Mouse (Mus musculus): Measurements from ENCODE around the gene Cox7c. TPM values are rescaled to one million over a fixed set of nuclear protein-coding genes. Genes with fewer than 3 reads are reported as not detected.
"Not testable (repeated sequence)": the region's sequence is repeated elsewhere in the genome, so short reads cannot be mapped to it uniquely, and the experiment has no call there.

The Cox7c gene
- polyA plus RNA-seq (2014; fragmentation: Nextera tagmentation; extraction: Ambion mirVana), result 594 and 703 TPM in 2 replicates

DNA sequence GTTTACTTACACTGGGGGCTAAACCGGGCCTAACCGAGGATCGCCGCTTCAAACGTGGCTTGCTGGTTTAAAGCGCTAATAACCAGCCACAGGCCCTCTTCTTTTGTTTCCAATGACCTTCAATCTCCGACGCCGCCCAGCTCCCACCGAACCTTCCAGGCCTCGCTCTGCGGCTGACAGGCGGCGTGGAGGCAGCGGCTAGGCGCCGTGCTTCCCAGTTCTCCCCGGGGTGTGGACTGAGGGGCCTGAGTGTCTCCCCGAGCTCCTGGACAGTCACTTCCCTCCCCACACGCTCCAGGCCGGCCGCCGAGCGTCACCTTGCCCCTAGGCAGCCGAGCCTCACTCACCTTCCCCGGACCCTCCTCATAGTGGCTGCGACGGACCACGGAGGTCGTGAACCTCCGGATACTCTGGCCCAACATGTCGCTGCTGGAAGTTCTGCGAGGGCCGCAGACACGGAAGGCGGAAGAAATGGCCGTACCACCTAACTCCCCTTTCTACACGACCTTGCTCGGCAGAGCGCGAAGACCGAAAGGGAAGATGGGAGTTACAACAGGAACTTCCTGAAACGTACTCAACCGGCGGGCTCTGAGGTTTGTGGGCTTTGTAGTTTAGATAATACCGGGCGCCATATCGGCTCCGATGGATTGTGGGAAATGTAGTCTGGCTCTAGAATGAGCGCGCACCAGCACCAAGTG lies at the start of gene Cox7c:
Gene Cox7c (minus strand): TSS at position 651 of the 698 bp plus-strand sequence.
- WGBS, result under 1% methylated on average over 46 of the region's 51 CpGs

DNA sequence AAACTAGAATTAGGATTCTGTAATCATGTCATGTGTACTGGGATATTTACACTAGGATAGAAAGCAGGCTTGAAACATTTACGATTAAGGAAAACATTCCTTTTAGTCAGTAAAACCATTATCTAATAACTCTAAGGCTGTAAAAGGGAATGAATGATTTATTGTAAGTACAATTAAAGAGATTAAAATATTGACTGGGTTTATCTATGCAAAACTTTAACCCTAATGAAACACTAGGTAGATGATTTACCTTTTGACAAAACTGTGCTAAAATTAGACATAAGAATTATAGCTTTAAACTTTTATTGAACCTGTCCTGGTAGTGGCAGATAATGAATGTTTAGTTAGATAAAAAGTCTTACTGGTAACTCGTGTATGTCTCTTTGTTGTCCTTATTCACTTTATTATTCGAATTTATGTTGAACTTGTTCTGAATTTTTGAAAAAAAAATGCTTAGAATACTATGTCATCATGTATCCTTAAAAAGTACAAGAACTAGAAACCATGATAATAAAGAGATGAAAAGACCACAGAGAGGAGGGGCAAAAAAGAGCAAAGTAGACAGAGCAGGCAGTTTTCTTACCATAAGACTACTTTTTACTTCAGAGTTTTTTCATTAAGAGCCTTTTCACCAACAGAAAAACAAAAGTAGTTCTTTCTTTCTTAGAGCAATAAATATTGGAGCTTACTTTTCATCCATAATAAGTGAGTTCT lies 21.5 kb upstream of the Cox7c start:
- H3K4me3 ChIP-seq (ENCODE audit: low read depth, low read length), result no peak overlapping the region
- H3K9ac ChIP-seq (ENCODE audit: low read depth, low read length), result no peak overlapping the region
- no peak overlapping the region for H3K27ac ChIP-seq (replicated peaks; ENCODE audit: low read depth, low read length)
- no peak overlapping the region for H3K4me2 ChIP-seq (ENCODE audit: low read depth, low read length)
- 74% methylated on average over 3 of the region's 3 CpGs for WGBS
- H3K9me3 ChIP-seq (ENCODE audit: control insufficient read depth, low read length), result no peaks in the 10 kb centered on the region
- ATAC-seq (ENCODE audit: low read depth) (no peak), DNase-seq (ENCODE audit: low spot score) (no peak)
- no peaks in the 10 kb centered on the region for H3K36me3 ChIP-seq (ENCODE audit: control insufficient read depth, insufficient read depth, low read length)
- no peaks in the 10 kb centered on the region for H3K27me3 ChIP-seq (replicated peaks; ENCODE audit: control insufficient read depth, insufficient read depth, low read length)
- H3K4me1 ChIP-seq (ENCODE audit: control insufficient read depth, insufficient read depth, low read length), result no peaks in the 10 kb centered on the region

More for the DNA sequence above, at the start of gene Cox7c:
- Histone ChIP-seq H3K4me1 (ENCODE audit: control insufficient read depth, insufficient read depth, low read length) (no peaks in the 10 kb centered on the region; the same call in 1 of the 2 replicates), H3K9ac (ENCODE audit: low read depth, low read length) (peak within 1 kb of the TSS; percentile 99), H3K27ac (replicated peaks; ENCODE audit: low read depth, low read length) (peak within 1 kb of the TSS; percentile 93), H3K4me2 (ENCODE audit: low read depth, low read length) (peak within 1 kb of the TSS; percentile 64), H3K9me3 (ENCODE audit: control insufficient read depth, low read length) (no peaks in the 10 kb centered on the region), H3K27me3 (replicated peaks; ENCODE audit: control insufficient read depth, insufficient read depth, low read length) (no peaks in the 10 kb centered on the region), H3K36me3 (ENCODE audit: control insufficient read depth, insufficient read depth, low read length) (peaks cover 24% of the 10 kb centered on the region), H3K4me3 (ENCODE audit: low read depth, low read length) (peak within 1 kb of the TSS; percentile 89)
- ATAC-seq (ENCODE audit: low read depth), result peak; percentile 99
- peak; percentile 98 for DNase-seq (ENCODE audit: low spot score)

DNA sequence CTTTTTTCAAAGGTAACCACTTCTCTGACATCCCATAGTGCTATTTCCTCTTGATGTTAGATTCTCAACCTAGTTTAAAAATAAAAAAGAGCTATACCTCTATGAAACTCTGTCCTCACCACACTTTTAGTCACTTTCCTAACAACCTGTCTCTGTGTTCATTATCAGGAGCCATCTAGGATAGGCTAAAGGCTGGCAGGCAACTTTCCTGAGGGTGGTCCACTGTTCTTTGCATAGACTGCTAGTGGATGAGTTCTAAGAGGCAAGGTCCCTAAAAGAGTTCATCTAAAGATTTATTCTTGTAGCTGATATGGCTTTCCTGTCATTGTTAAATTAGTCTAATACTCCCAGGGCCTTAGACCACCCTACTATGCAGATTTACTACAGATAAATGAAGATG lies 20.8 kb upstream of the Cox7c start:
- H3K36me3 ChIP-seq (ENCODE audit: control insufficient read depth, insufficient read depth, low read length), result no peaks in the 10 kb centered on the region
- H3K9ac ChIP-seq (ENCODE audit: low read depth, low read length), result no peak overlapping the region
- H3K27me3 ChIP-seq (replicated peaks; ENCODE audit: control insufficient read depth, insufficient read depth, low read length), result no peaks in the 10 kb centered on the region
- no peak overlapping the region for H3K27ac ChIP-seq (replicated peaks; ENCODE audit: low read depth, low read length)
- DNase-seq (ENCODE audit: low spot score) (no peak), ATAC-seq (ENCODE audit: low read depth) (no peak)
- H3K9me3 ChIP-seq (ENCODE audit: control insufficient read depth, low read length), result no peaks in the 10 kb centered on the region
- no peak overlapping the region for H3K4me2 ChIP-seq (ENCODE audit: low read depth, low read length)
- no peaks in the 10 kb centered on the region for H3K4me1 ChIP-seq (ENCODE audit: control insufficient read depth, insufficient read depth, low read length)
- H3K4me3 ChIP-seq (ENCODE audit: low read depth, low read length), result no peak overlapping the region

DNA sequence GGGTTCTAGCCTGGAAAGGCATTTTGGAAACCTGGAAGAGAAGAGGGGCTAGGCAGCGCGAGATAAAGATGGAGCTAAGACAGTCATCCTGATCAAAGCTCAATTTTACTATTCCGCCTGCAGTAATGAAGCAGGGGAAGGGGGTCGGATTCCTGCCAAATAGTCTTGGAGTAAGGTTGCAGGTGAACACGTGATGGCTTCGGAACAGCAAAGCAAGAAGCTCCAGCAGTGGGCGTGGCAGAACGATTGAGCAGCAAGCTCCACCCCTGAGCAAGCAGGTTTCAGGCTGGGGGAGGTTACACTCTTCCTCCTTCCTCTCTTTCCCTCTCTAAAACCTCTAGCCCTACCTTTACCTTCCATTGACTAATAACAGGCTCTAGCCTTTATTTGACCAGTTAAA lies 7.4 kb upstream of the Cox7c start:
- H3K27me3 ChIP-seq (replicated peaks; ENCODE audit: control insufficient read depth, insufficient read depth, low read length); H3K36me3 ChIP-seq (ENCODE audit: control insufficient read depth, insufficient read depth, low read length); H3K27ac ChIP-seq (replicated peaks; ENCODE audit: low read depth, low read length); H3K9ac ChIP-seq (ENCODE audit: low read depth, low read length); H3K4me3 ChIP-seq (ENCODE audit: low read depth, low read length); H3K9me3 ChIP-seq (ENCODE audit: control insufficient read depth, low read length); H3K4me1 ChIP-seq (ENCODE audit: control insufficient read depth, insufficient read depth, low read length); H3K4me2 ChIP-seq (ENCODE audit: low read depth, low read length); ATAC-seq (ENCODE audit: low read depth): not testable (repeated sequence)
- WGBS, result 16% methylated on average over 8 of the region's 8 CpGs
- DNase-seq (ENCODE audit: low spot score), result peak; percentile 49

DNA sequence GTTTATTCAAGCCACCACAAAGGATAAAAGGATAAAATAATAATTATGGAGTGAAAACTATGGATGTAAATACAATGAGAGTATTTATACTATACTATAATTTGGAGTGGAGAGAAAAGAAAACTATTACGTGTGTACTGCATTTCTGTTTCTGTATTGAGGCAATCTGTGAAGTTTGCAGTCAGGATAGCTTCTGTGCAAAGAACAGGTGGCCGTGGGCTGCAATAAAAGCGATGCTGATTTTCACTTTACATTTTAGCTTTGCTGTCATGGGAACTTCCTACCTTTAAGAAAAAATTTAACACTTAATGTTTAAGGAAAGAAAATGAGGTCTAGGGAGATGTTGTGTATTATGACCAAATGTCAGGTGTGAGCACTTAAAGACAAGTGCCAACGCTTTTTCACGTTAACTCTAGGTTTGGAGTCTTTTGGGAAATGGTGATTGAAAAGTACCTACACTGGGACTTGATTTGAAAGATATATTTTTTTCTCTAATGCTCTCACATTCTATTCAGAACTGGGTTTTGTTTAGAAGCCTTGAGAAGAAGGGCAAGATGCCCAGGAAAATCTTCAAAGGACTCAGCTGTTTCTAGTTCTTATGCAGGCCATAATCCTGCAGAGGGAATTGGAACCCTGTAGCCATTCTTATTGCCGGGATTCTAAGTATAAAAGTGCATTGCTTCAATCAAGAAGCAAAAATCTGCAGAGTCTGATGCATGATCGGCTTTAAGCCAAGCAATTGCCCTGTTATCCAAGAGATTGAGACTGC lies 41.6 kb downstream of the Cox7c start:
- Histone ChIP-seq H3K27ac (replicated peaks; ENCODE audit: low read depth, low read length) (no peak overlapping the region), H3K4me3 (ENCODE audit: low read depth, low read length) (no peak overlapping the region), H3K4me1 (ENCODE audit: control insufficient read depth, insufficient read depth, low read length) (no peaks in the 10 kb centered on the region), H3K27me3 (replicated peaks; ENCODE audit: control insufficient read depth, insufficient read depth, low read length) (no peaks in the 10 kb centered on the region), H3K36me3 (ENCODE audit: control insufficient read depth, insufficient read depth, low read length) (no peaks in the 10 kb centered on the region), H3K9ac (ENCODE audit: low read depth, low read length) (no peak overlapping the region), H3K9me3 (ENCODE audit: control insufficient read depth, low read length) (no peaks in the 10 kb centered on the region), H3K4me2 (ENCODE audit: low read depth, low read length) (no peak overlapping the region)
- ATAC-seq (ENCODE audit: low read depth), result no peak
- DNase-seq (ENCODE audit: low spot score), result no peak
- WGBS, result 79% methylated on average over 7 of the region's 7 CpGs

Measured in embryonic facial prominence, embryonic 14.5 days (tissue).